Mouse (Mus musculus) adrenal gland, postnatal 36 days (tissue): Measurements from ENCODE around the gene Rnase10. TPM values are rescaled to one million over a fixed set of nuclear protein-coding genes. Genes with fewer than 3 reads are reported as not detected.
"Not testable (repeated sequence)": the region's sequence is repeated elsewhere in the genome, so short reads cannot be mapped to it uniquely, and the experiment has no call there.

ENCODE experiments used
- DNase-seq, 2 experiments: peaks; one replicate each; pipeline ENCODE4 v3.0.0; 2021; ENCODE audit warnings: mixed read lengths in 1 of 2
- total RNA-seq, 2 experiments: library from RNA; stranded (reverse); gene quantifications; 2 replicates each; pipeline ENCODE4 v1.2.3; 2021

Rnase10 gene
- total RNA-seq, 2 experiments from 2014 or later: 0.23 to 0.26 TPM

GRCm38 (mm10) chr14:51009572-51009971 lies 2.0 kb downstream of the Rnase10 start:
- peak in 1 of 2 experiments; percentile 32 for DNase-seq

DNA sequence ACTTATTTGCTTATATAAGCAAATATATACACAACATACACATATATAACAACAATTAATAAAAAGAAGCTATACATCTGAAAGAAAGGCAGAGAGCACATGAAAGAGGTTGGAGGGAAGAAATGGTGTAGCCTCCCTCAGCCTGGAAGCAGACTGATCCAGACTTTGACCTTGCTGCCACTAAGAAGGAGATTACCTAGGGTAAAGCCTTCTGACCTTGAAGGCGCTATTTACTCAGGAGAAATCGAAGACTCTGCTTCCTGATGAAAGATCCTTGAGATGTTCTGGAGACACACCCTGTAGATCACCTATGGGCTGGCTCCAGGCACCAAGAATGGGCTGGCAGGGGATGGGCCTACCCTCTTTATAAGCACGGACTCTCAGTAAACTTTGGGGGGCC lies 7.2 kb downstream of the Rnase10 start:
- not testable (repeated sequence) for DNase-seq

- DNase-seq: no peak
These were observed 8.2 kb downstream of the Rnase10 start for GRCm38 (mm10) chr14:51015780-51016179.

- peak in 1 of 2 experiments; percentile 28 for DNase-seq
These were observed 9.7 kb downstream of the Rnase10 start for GRCm38 (mm10) chr14:51017256-51017655.

- no peak for DNase-seq
These were observed 15.9 kb downstream of the Rnase10 start for GRCm38 (mm10) chr14:51023457-51023856.

GRCm38 (mm10) chr14:51024820-51025219 lies 17.3 kb downstream of the Rnase10 start:
- DNase-seq: no peak

GRCm38 (mm10) chr14:51026391-51027133 lies 19.0 kb downstream of the Rnase10 start:
- peak; percentile 61 to 63 for DNase-seq

GRCm38 (mm10) chr14:51027387-51028155 lies 20.0 kb downstream of the Rnase10 start:
- no peak for DNase-seq

DNA sequence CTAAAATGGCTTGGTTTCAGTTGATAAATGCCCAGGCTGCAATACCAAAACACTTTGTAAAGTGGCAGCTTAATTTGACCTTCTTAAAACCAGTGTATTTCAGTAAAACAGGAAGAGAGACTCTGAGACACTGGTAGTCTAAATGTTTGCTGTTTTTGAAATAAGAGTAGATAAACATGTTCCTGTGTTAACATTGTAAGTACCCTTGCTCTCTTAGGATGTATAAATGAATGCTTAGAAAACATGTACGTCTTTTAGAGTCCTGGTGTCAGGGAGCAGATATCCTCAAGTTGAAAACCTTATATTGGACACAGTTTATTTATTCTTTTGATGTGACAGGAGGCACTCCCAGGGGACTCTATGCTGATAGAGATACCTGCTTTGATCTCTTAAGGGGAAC lies 27.7 kb downstream of the Rnase10 start:
- no peak for DNase-seq

- no peak for DNase-seq
These were observed 28.7 kb downstream of the Rnase10 start for GRCm38 (mm10) chr14:51036214-51036613.

- DNase-seq: no peak
These were observed 34.2 kb downstream of the Rnase10 start, which contains the start of gene Rnase9 for GRCm38 (mm10) chr14:51041769-51042168. Gene Rnase9 (minus strand): TSS chr14:51041869.

GRCm38 (mm10) chr14:51047846-51048245 lies 40.3 kb downstream of the Rnase10 start:
- no peak for DNase-seq

GRCm38 (mm10) chr14:51050063-51050462 lies 42.5 kb downstream of the Rnase10 start, which contains the start of gene Rnase11:
Gene Rnase11 (minus strand): TSS chr14:51050163.
- DNase-seq: no peak

DNA sequence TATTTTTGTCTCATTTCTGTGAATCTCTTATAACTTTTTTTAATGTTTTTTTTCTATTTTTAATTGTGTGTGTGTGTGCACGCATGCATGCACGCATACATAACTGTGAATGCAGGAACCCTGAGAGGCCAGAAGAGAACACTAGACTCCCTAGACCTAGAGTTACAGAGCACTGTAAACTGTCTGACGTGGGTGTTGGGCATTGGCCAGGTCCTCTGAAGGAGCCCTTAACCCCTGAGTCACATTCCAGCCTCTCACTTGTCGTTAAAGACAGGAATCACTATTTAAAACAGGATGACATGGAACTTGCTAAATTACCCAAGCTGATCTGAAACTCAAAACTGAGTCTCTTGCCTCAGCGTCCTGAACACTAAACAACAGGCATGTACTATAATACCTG lies 44.4 kb downstream of the Rnase10 start:
- DNase-seq: no peak

DNA sequence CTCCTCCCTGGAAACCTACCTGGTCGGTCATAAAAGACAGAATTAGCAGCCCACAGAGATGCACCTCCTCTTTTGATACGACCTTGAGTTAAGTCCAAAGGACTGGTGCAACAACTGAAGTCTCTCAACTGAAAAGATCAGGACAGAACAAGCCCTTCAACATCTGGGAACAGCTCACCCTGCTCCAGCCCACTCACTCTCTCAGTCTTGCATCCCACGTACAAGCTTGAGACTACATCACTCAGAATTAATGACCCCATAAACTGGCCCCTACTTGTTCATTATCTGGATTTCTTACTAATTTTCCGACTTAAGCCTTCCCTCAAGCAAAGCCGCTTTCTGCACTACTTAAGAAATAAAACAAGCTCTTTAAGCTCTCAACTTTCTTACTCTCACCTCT lies 45.6 kb downstream of the Rnase10 start:
- DNase-seq: no peak

DNA sequence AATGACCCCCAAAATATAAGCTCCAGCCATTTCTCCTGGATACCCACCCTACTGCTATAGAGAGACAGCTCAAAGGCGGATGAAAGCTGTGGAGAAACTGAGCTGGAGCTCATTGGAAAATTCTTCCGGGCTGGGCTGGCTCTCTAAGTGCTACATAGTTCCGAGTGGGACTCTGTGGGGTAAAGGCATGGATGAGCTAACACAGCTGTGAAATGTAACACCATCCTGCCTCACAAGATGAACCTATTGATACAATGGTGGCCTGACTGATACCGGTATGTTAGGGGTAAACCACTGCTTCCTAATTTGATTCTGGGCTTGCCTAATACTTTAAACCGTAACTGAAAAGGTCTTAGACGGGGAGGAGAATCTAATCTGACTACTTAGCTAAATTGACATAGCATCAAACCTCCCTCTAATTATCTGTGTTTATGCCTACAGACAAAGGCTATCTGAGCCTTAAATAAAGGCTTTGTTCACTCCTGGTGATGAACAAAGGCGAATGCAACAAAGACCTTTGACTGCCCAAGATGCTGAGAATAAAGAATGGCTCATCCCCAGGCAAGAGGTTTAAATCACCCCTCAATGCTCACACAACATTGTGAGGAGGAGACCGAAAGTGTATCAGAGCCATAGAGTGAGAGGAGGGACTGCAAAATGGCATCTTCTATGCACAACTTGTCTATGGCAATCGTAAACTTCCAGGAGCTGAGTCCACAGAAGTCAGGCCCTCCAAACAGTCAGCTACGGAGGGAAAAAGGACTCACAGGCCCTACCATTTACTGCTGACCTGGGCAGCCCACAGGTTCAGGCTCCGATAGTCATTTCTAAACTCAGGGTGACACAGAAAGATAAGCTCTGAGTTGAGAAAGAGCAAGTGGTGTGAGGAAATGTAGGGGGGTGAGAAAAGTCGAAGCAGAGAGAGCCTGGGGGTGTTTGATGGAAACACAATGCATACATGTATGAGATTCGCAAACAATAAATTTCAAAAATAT lies 47.0 kb downstream of the Rnase10 start:
- no peak for DNase-seq

- no peak for DNase-seq
These were observed 49.9 kb downstream of the Rnase10 start, which contains the start of gene Rnase12 for GRCm38 (mm10) chr14:51057401-51057831. Gene Rnase12 (minus strand): TSS chr14:51057661.
